Mouse (Mus musculus) liver, postnatal 0 days (tissue): ENCODE results near the gene Plekha6. TPM values are rescaled to one million over a fixed set of nuclear protein-coding genes. Genes with fewer than 3 reads are reported as not detected.

ENCODE experiments used
- ATAC-seq: fragments of 200-750 bp; cut with Nextera tagmentation; 2 replicates; pipeline ENCODE4 v1.8.0; 2017; ENCODE audit warnings: mild to moderate bottlenecking, moderate library complexity
- DNase-seq: peaks from one replicate; pipeline ENCODE4 v3.0.0-alpha.2; 2016
- H3K27ac ChIP-seq: fragments of 300-500 bp; sonication (generic); 2 replicates; pipeline ENCODE4 v1.5.1; 2014; ENCODE audit warnings: antibody characterized with exemption, moderate library complexity, mild to moderate bottlenecking, low read depth
- H3K27me3 ChIP-seq: fragments of 300-500 bp; sonication (generic); 2 replicates; pipeline ENCODE4 v1.6.1; 2014; ENCODE audit warnings: low read length, control low read depth, mixed read lengths; ENCODE audit not compliant: insufficient read depth
- H3K36me3 ChIP-seq: fragments of 300-500 bp; sonication (generic); replicated peaks from 2 replicates; pipeline ENCODE4 v1.6.1; 2014; ENCODE audit warnings: mild to moderate bottlenecking, control low read depth, low read length, moderate library complexity, mixed read lengths; ENCODE audit not compliant: insufficient read depth
- H3K4me1 ChIP-seq: fragments of 300-500 bp; sonication (generic); 2 replicates; pipeline ENCODE4 v1.6.1; 2014; ENCODE audit warnings: antibody characterized with exemption, mild to moderate bottlenecking, control low read depth; ENCODE audit not compliant: insufficient read depth
- H3K4me2 ChIP-seq: fragments of 300-500 bp; sonication (generic); 2 replicates; pipeline ENCODE4 v1.6.1; 2014; ENCODE audit warnings: low read depth, mild to moderate bottlenecking, low read length, moderate library complexity, mixed read lengths
- H3K4me3 ChIP-seq: fragments of 300-500 bp; sonication (generic); 2 replicates; pipeline ENCODE4 v1.5.1; 2014; ENCODE audit warnings: low read depth, low read length
- H3K9ac ChIP-seq: fragments of 300-500 bp; sonication (generic); replicated peaks from 2 replicates; pipeline ENCODE4 v1.6.1; 2014; ENCODE audit warnings: mild to moderate bottlenecking, moderate library complexity
- H3K9me3 ChIP-seq: fragments of 300-500 bp; sonication (generic); 2 replicates; pipeline ENCODE4 v1.6.1; 2016; ENCODE audit warnings: mild to moderate bottlenecking, control low read depth, low read length, mixed read lengths
- CTCF ChIP-seq: sonication (generic); IDR thresholded peaks from 2 replicates; pipeline ENCODE4 v1.5.1; 2016; ENCODE audit warnings: antibody characterized with exemption, low read depth
- EP300 ChIP-seq: IDR thresholded peaks from 2 replicates; pipeline ENCODE4 v1.6.1; 2016; ENCODE audit warnings: antibody characterized with exemption, low read depth, mild to moderate bottlenecking
- WGBS: fragments of 180-500 bp; shearing (Covaris S2); extraction: QIAGEN DNeasy Blood & Tissue Kit; methylation state at CpG from one replicate; pipeline ENCODE4 v1.1.7; 2014; ENCODE audit not compliant: insufficient replicate concordance; 5-methylcytosine and 5-hydroxymethylcytosine counted together
- polyA plus RNA-seq: library from polyadenylated mRNA; unstranded; fragments of >200 nt; fragmentation: Nextera tagmentation; extraction: Ambion mirVana; gene quantifications from 2 replicates; pipeline ENCODE4 v1.2.1, GENCODE M21; 2015

The Plekha6 gene
- polyA plus RNA-seq, 1 experiment from 2014 or later, result 3.8 TPM

- TF ChIP-seq CTCF (no peak), EP300 (no peak)
- WGBS, result 47% methylated on average over 6 of the region's 6 CpGs
- Histone ChIP-seq H3K9ac (no peak overlapping the region), H3K27me3 (no peaks in the 10 kb centered on the region), H3K4me1 (no peaks in the 10 kb centered on the region), H3K9me3 (no peaks in the 10 kb centered on the region), H3K4me3 (no peak overlapping the region), H3K27ac (no peak overlapping the region), H3K4me2 (no peak overlapping the region), H3K36me3 (no peaks in the 10 kb centered on the region)
- DNase-seq, result no peak
- ATAC-seq, result no peak
These were observed 32.2 kb downstream of the Plekha6 start for GRCm38 (mm10) chr1:133196181-133196580.

GRCm38 (mm10) chr1:133197266-133197665, 33.3 kb downstream of the Plekha6 start:
- Histone ChIP-seq H3K9me3 (no peaks in the 10 kb centered on the region), H3K27me3 (no peaks in the 10 kb centered on the region), H3K4me2 (no peak overlapping the region), H3K4me1 (no peaks in the 10 kb centered on the region), H3K36me3 (no peaks in the 10 kb centered on the region), H3K27ac (no peak overlapping the region), H3K9ac (no peak overlapping the region), H3K4me3 (no peak overlapping the region)
- DNase-seq (no peak), ATAC-seq (no peak)
- no peak for TF ChIP-seq EP300
- TF ChIP-seq CTCF, result no peak
- 81% methylated on average over 6 of the region's 6 CpGs for whole genome bisulfite sequencing

GRCm38 (mm10) chr1:133199706-133200105, 35.7 kb downstream of the Plekha6 start:
- WGBS, result 78% methylated on average over 7 of the region's 7 CpGs
- no peaks in the 10 kb centered on the region for H3K36me3 ChIP-seq
- no peak overlapping the region for H3K9ac ChIP-seq

GRCm38 (mm10) chr1:133201499-133201898, 37.5 kb downstream of the Plekha6 start:
- Histone ChIP-seq H3K4me3 (no peak overlapping the region), H3K9me3 (no peaks in the 10 kb centered on the region), H3K4me2 (no peak overlapping the region), H3K27me3 (no peaks in the 10 kb centered on the region), H3K9ac (no peak overlapping the region), H3K27ac (no peak overlapping the region), H3K36me3 (no peaks in the 10 kb centered on the region), H3K4me1 (no peaks in the 10 kb centered on the region)
- peak; percentile 34 for DNase-seq
- TF ChIP-seq CTCF (no peak), EP300 (no peak)
- no peak for ATAC-seq
- WGBS, result 43% methylated on average over 4 of the region's 4 CpGs

More at GRCm38 (mm10) chr1:133199706-133200105, 35.7 kb downstream of the Plekha6 start:
- Histone ChIP-seq H3K4me2 (no peak overlapping the region), H3K9me3 (no peaks in the 10 kb centered on the region), H3K4me3 (no peak overlapping the region), H3K4me1 (no peaks in the 10 kb centered on the region), H3K27ac (no peak overlapping the region), H3K27me3 (no peaks in the 10 kb centered on the region)
- TF ChIP-seq EP300, result no peak
- no peak for TF ChIP-seq CTCF
- ATAC-seq (no peak), DNase-seq (no peak)

DNA sequence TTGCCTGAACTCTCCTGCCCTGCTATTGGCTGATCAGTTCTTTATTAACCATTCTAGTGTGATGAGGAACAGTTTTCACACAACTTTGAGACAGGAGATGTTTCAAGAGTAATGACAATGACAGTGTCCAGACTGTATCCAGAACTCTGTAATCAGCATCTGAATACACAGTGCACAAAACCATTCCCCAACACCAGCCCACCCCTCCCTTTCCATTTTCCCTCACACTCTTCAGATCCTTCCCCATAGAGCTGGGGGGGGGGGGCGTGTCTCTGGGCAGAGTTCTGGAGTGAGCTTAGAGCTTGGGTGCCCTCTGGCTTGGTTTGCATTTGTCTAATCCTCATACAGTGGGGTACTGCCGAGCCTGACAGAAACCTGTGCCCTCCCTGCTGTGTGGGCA, 39.7 kb downstream of the Plekha6 start:
- no peak for TF ChIP-seq CTCF
- H3K4me3 ChIP-seq, result no peak overlapping the region
- no peaks in the 10 kb centered on the region for H3K36me3 ChIP-seq
- ATAC-seq (no peak), DNase-seq (no peak)
- H3K27me3 ChIP-seq, result no peaks in the 10 kb centered on the region
- no peak overlapping the region for H3K4me2 ChIP-seq
- H3K4me1 ChIP-seq, result no peaks in the 10 kb centered on the region
- H3K9me3 ChIP-seq, result no peaks in the 10 kb centered on the region
- 55% methylated on average over 2 of the region's 2 CpGs for WGBS
- no peak overlapping the region for H3K27ac ChIP-seq
- H3K9ac ChIP-seq, result no peak overlapping the region

DNA sequence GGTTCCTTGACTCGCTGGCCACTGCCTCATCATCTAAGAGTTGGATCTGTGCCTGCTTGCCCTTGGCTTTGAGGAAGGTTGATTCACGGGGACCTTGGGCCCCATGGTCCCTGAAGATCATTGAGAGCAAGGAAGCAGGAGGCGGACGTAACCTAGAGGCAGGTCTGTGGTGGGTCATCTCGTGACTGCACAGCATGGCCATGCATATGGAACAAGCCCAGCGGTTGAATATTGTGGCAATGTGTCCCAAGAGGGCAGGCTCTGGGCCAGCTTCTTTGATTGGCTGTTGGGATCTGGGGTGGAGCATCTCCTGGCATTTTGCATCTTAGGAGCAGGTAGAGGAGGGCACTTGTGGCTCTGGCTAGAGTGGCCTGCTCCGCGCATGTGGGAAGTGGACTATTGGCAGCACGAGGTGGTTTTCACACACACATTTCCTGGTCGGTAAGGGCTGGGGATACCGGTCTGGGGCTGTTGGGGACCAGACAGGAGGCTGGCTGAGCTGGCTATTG, 40.4 kb downstream of the Plekha6 start:
- no peak for DNase-seq
- H3K9ac ChIP-seq, result no peak overlapping the region
- TF ChIP-seq EP300, result no peak
- no peak for TF ChIP-seq CTCF
- no peaks in the 10 kb centered on the region for H3K27me3 ChIP-seq
- no peak overlapping the region for H3K27ac ChIP-seq
- WGBS, result 55% methylated on average over 11 of the region's 11 CpGs
- ATAC-seq, result no peak
- no peaks in the 10 kb centered on the region for H3K4me1 ChIP-seq
- no peaks in the 10 kb centered on the region for H3K9me3 ChIP-seq
- no peak overlapping the region for H3K4me2 ChIP-seq
- no peak overlapping the region for H3K4me3 ChIP-seq
- no peaks in the 10 kb centered on the region for H3K36me3 ChIP-seq

GRCm38 (mm10) chr1:133204985-133205384, 41.0 kb downstream of the Plekha6 start:
- WGBS, result 64% methylated on average over 10 of the region's 10 CpGs
- no peak for TF ChIP-seq CTCF
- TF ChIP-seq EP300, result no peak
- Histone ChIP-seq H3K4me1 (no peaks in the 10 kb centered on the region), H3K36me3 (no peaks in the 10 kb centered on the region), H3K4me2 (no peak overlapping the region), H3K9ac (no peak overlapping the region), H3K9me3 (no peaks in the 10 kb centered on the region), H3K27ac (no peak overlapping the region), H3K27me3 (no peaks in the 10 kb centered on the region), H3K4me3 (no peak overlapping the region)
- ATAC-seq (no peak), DNase-seq (no peak)
